Comparison of ENCODE assay signal across 11 mouse cellular contexts in genomic region chr8:105499787-105500186, GRCm38 (mm10). TPM values are rescaled to one million over a fixed set of nuclear protein-coding genes. Genes with fewer than 3 reads are reported as not detected.
DNase-seq lines count a peak whose midpoint lies in the region; ATAC-seq and TF ChIP-seq lines count a peak whose summit lies in the region.
"Had no signal": no experiment of that assay in that cellular context is flagged by ENCODE, and none has a peak within 500 bp of the region (broad histone marks: within the 10 kb centered on the region; RNA-seq: fewer than 3 reads in every experiment).

No protein-coding gene starts in this region.

- peak overlapping the region in 1 of 2 experiments; percentile 14; a peak in 2 of 4 replicates for H3K4me3 ChIP-seq in heart, embryonic 14.5 days (ENCODE audit: control insufficient read depth in 1 of 2, insufficient read depth in 1 of 2, low read depth in 1 of 2, low read length in 2 of 2)
- H3K4me3 ChIP-seq in liver, postnatal 0 days (ENCODE audit: low read depth, low read length): peak overlapping the region; percentile 35

- H3K27me3 ChIP-seq in heart, embryonic 14.5 days (ENCODE audit: control insufficient read depth, insufficient read depth, low read length): no peaks in the 10 kb centered on the region
- H3K27me3 ChIP-seq in liver, postnatal 0 days (ENCODE audit: insufficient read depth, low read length): no peaks in the 10 kb centered on the region

- intact Hi-C loops in heart, postnatal 25 days (cut with DNase I): no loop called here
- intact Hi-C loops in gastrocnemius, postnatal 36 days (cut with DNase I): no loop called here

- no peak overlapping the region for H3K27ac ChIP-seq in heart, embryonic 14.5 days (replicated peaks in 1 of 2; ENCODE audit: control insufficient read depth in 1 of 2, insufficient read depth in 1 of 2, low read depth in 2 of 2, low read length in 2 of 2)
- peak overlapping the region; percentile 12; the same call in 1 of the 2 replicates for H3K27ac ChIP-seq in liver, postnatal 0 days (ENCODE audit: low read depth)

- no peak for DNase-seq in heart, postnatal 25 days (ENCODE audit: low spot score)
- DNase-seq in thymus, postnatal 14 days: peak; percentile 12
- DNase-seq in thymus, adult 18-20 months: no peak
- DNase-seq in liver, postnatal 0 days: peak; percentile 17
- no peak for DNase-seq in cerebellum, postnatal 14 days
- no peak for DNase-seq in gastrocnemius, postnatal 36 days
- DNase-seq in yolk sac, embryonic 10.5 days (ENCODE audit: low spot score): no peak
- DNase-seq: spleen, adult 18-20 months had no signal

- H3K9me3 ChIP-seq in heart, embryonic 14.5 days (ENCODE audit: control insufficient read depth, low read length): no peaks in the 10 kb centered on the region
- no peaks in the 10 kb centered on the region for H3K9me3 ChIP-seq in liver, postnatal 0 days (ENCODE audit: low read length)

- peak overlapping the region; percentile 29; the same call in 1 of the 2 replicates for H3K4me2 ChIP-seq in heart, embryonic 14.5 days (ENCODE audit: low read length)
- H3K4me2 ChIP-seq in liver, postnatal 0 days (ENCODE audit: low read depth, low read length): peak overlapping the region; percentile 58

- no peaks in the 10 kb centered on the region for H3K36me3 ChIP-seq in heart, embryonic 14.5 days (ENCODE audit: control insufficient read depth, insufficient read depth, low read length)
- no peaks in the 10 kb centered on the region for H3K36me3 ChIP-seq in liver, postnatal 0 days (replicated peaks; ENCODE audit: insufficient read depth, low read length)

- ATAC-seq in heart, embryonic 14.5 days (ENCODE audit: insufficient number of reproducible peaks, insufficient read depth, low FRiP score, low read depth): no peak
- no peak for ATAC-seq in liver, postnatal 0 days
- ATAC-seq: forebrain, embryonic 14.5 days had no signal

- TF ChIP-seq EP300 in liver, postnatal 0 days (IDR thresholded peaks at IDR 0.05; ENCODE audit: low read depth): no peak

- H3K4me1 ChIP-seq in heart, embryonic 14.5 days (ENCODE audit: control insufficient read depth in 2 of 2, insufficient read depth in 2 of 2, low read length in 2 of 2): peaks cover 4 to 13% of the 10 kb centered on the region in 2 experiments
- 0 out of 2 replicates have a peak, but pooled peaks cover 3% of the 10 kb centered on the region for H3K4me1 ChIP-seq in liver, postnatal 0 days (ENCODE audit: insufficient read depth)

- TF ChIP-seq CTCF in liver, postnatal 0 days (IDR thresholded peaks at IDR 0.05; ENCODE audit: low read depth): no peak

- WGBS in heart, embryonic 14.5 days: 56% methylated on average over 12 of the region's 12 CpGs
- WGBS in liver, postnatal 0 days (ENCODE audit: insufficient replicate concordance): 36% methylated on average over 12 of the region's 12 CpGs

- H3K9ac ChIP-seq in heart, embryonic 14.5 days (ENCODE audit: low read length): peak overlapping the region; percentile 8; the same call in 1 of the 2 replicates
- H3K9ac ChIP-seq in liver, postnatal 0 days (replicated peaks): 0 out of 2 replicates have a peak overlapping the region, but pooled peaks have one; percentile 46

RNA-seq across cellular contexts. Expression of gene Zdhhc1, which starts 3.1 kb away (rescaled TPM):
- polyA plus RNA-seq in heart, embryonic 14.5 days (2014; fragmentation: Nextera tagmentation; extraction: Ambion mirVana): 21.8 and 24.5 TPM in 2 replicates
- 10 to 100 TPM; 12.8 to 13.6 TPM for total RNA-seq in heart, postnatal 25 days (2021)
- 2.1 and 2.3 TPM in 2 replicates for polyA plus RNA-seq in liver, postnatal 0 days (2015; fragmentation: Nextera tagmentation; extraction: Ambion mirVana)
- 1 to 10 TPM; 8.1 to 8.3 TPM for total RNA-seq in gastrocnemius, postnatal 36 days (2021)

RNA-seq across cellular contexts. Expression of gene Hsd11b2, which starts 18.8 kb away (rescaled TPM):
- polyA plus RNA-seq in heart, embryonic 14.5 days (2014; fragmentation: Nextera tagmentation; extraction: Ambion mirVana): 0.46 and 0.59 TPM in 2 replicates
- total RNA-seq in heart, postnatal 25 days (2021): under 1 TPM; 0.13 to 0.36 TPM
- 0.13 TPM in 1 of 2 replicates, not detected in the other for polyA plus RNA-seq in liver, postnatal 0 days (2015; fragmentation: Nextera tagmentation; extraction: Ambion mirVana)
- under 1 TPM in 1 of 2 experiments, not detected in 1; 0.22 TPM for total RNA-seq in gastrocnemius, postnatal 36 days (2021)
- total RNA-seq: monocyte, adult 5-6 weeks had no signal

RNA-seq across cellular contexts. Expression of gene Tppp3, which starts 28.5 kb away (rescaled TPM):
- polyA plus RNA-seq in heart, embryonic 14.5 days (2014; fragmentation: Nextera tagmentation; extraction: Ambion mirVana): 11.6 and 15.3 TPM in 2 replicates
- total RNA-seq in heart, postnatal 25 days (2021): 10 to 100 TPM; 51.4 TPM
- 1.4 and 3.8 TPM in 2 replicates for polyA plus RNA-seq in liver, postnatal 0 days (2015; fragmentation: Nextera tagmentation; extraction: Ambion mirVana)
- total RNA-seq in gastrocnemius, postnatal 36 days (2021): 10 to 100 TPM; 54.1 to 54.9 TPM

Comparison
In these comparisons a context has a peak if more than half of its experiments do, and no peak if none do; other contexts are left out.
1. DNase-seq: peak in thymus, postnatal 14 days (single experiment) and liver, postnatal 0 days (single experiment); none in heart, postnatal 25 days (single experiment), thymus, adult 18-20 months (0 of 2), cerebellum, postnatal 14 days (0 of 2), gastrocnemius, postnatal 36 days (0 of 2) and yolk sac, embryonic 10.5 days (single experiment).